Mouse (Mus musculus) embryonic facial prominence, embryonic 13.5 days (tissue): ENCODE results near the gene A030014E15Rik. TPM values are rescaled to one million over a fixed set of nuclear protein-coding genes. Genes with fewer than 3 reads are reported as not detected.

Experiments used
- polyA plus RNA-seq: library from polyadenylated mRNA; unstranded; fragments of >200 nt; fragmentation: Nextera tagmentation; extraction: Ambion mirVana; gene quantifications from 2 replicates; pipeline ENCODE4 v1.2.1, GENCODE M21; 2015

The A030014E15Rik gene
- polyA plus RNA-seq, 1 experiment from 2014 or later: not detected

Other genes starting within 250 kb of the A030014E15Rik start
- gene Mff, start 200.0 kb upstream of the A030014E15Rik start, polyA plus RNA-seq: 219 and 227 TPM in 2 replicates
- gene Tm4sf20, start 156.5 kb upstream of the A030014E15Rik start, polyA plus RNA-seq: 0.14 and 0.78 TPM in 2 replicates
- not detected in 2 replicates for gene Gm47791, start 153.7 kb upstream of the A030014E15Rik start, polyA plus RNA-seq
- 22.9 and 28.1 TPM in 2 replicates for gene Agfg1, start 85.4 kb upstream of the A030014E15Rik start, polyA plus RNA-seq
- 0.35 TPM in 1 of 2 replicates, not detected in the other for gene A030005L19Rik, start 11.6 kb upstream of the A030014E15Rik start, polyA plus RNA-seq
- not detected in 2 replicates for gene Gm6217, start 6.5 kb downstream of the A030014E15Rik start, polyA plus RNA-seq
- not detected in 2 replicates for gene A030003K21Rik, start 18.5 kb downstream of the A030014E15Rik start, polyA plus RNA-seq
- gene Gm7544, start 31.1 kb downstream of the A030014E15Rik start, polyA plus RNA-seq: not detected in 2 replicates
- gene Gm47955, start 35.4 kb downstream of the A030014E15Rik start, polyA plus RNA-seq: not detected in 2 replicates
- gene Gm47959, start 75.6 kb downstream of the A030014E15Rik start, polyA plus RNA-seq: not detected in 2 replicates
- 0.13 and 0.19 TPM in 2 replicates for gene Slc19a3, start 113.5 kb downstream of the A030014E15Rik start, polyA plus RNA-seq
- gene Krtap28-10, start 117.6 kb downstream of the A030014E15Rik start, polyA plus RNA-seq: not detected in 2 replicates
- not detected in 2 replicates for gene Gm47969, start 120.0 kb downstream of the A030014E15Rik start, polyA plus RNA-seq
- not detected in 2 replicates for gene A030005K14Rik, start 134.5 kb downstream of the A030014E15Rik start, polyA plus RNA-seq
- gene Krtap28-13, start 136.0 kb downstream of the A030014E15Rik start, polyA plus RNA-seq: not detected in 2 replicates
- 1.1 TPM in 1 of 2 replicates, not detected in the other for gene Ccl20, start 191.8 kb downstream of the A030014E15Rik start, polyA plus RNA-seq
- not detected in 2 replicates for gene Daw1, start 234.8 kb downstream of the A030014E15Rik start, polyA plus RNA-seq